Mouse (Mus musculus) forebrain, embryonic 16.5 days (tissue): ENCODE data around the gene Mmrn2. TPM values are rescaled to one million over a fixed set of nuclear protein-coding genes. Genes with fewer than 3 reads are reported as not detected.
"Not testable (repeated sequence)": the region's sequence is repeated elsewhere in the genome, so short reads cannot be mapped to it uniquely, and the experiment has no call there.

ENCODE experiments used
- ATAC-seq: fragments of 200-750 bp; cut with Nextera tagmentation; 2 replicates; pipeline ENCODE4 v1.8.0; 2017; ENCODE audit warnings: mild to moderate bottlenecking, moderate library complexity
- H3K27ac ChIP-seq: fragments of 300-500 bp; sonication (generic); 2 replicates; pipeline ENCODE4 v1.5.1; 2014; ENCODE audit warnings: low read length, control low read depth
- H3K27me3 ChIP-seq: fragments of 300-500 bp; sonication (generic); replicated peaks from 2 replicates; pipeline ENCODE4 v1.6.1; 2014; ENCODE audit warnings: low read length; ENCODE audit not compliant: control insufficient read depth, insufficient read depth
- H3K36me3 ChIP-seq: fragments of 300-500 bp; sonication (generic); 2 replicates; pipeline ENCODE4 v1.6.1; 2014; ENCODE audit not compliant: control insufficient read depth, insufficient read depth
- H3K4me1 ChIP-seq: fragments of 300-500 bp; sonication (generic); replicated peaks from 2 replicates; pipeline ENCODE4 v1.6.1; 2014; ENCODE audit warnings: low read length; ENCODE audit not compliant: control insufficient read depth, insufficient read depth
- H3K4me2 ChIP-seq: fragments of 300-500 bp; sonication (generic); 2 replicates; pipeline ENCODE4 v1.6.1; 2014; ENCODE audit warnings: mild to moderate bottlenecking, low read length, control low read depth
- H3K4me3 ChIP-seq: fragments of 300-500 bp; sonication (generic); replicated peaks from 2 replicates; pipeline ENCODE4 v1.5.1; 2014; ENCODE audit warnings: mild to moderate bottlenecking, low read length, control low read depth
- H3K9ac ChIP-seq: fragments of 300-500 bp; sonication (generic); replicated peaks from 2 replicates; pipeline ENCODE4 v1.6.1; 2014; ENCODE audit warnings: low read depth, low read length, control low read depth
- H3K9me3 ChIP-seq: fragments of 300-500 bp; sonication (generic); 2 replicates; pipeline ENCODE4 v1.6.1; 2016; ENCODE audit warnings: low read length; ENCODE audit not compliant: control insufficient read depth
- WGBS: fragments of 180-500 bp; shearing (Covaris S2); extraction: QIAGEN DNeasy Blood & Tissue Kit; methylation state at CpG from one replicate; pipeline ENCODE4 v1.1.7; 2014; 5-methylcytosine and 5-hydroxymethylcytosine counted together
- polyA plus RNA-seq: library from polyadenylated mRNA; unstranded; fragments of >200 nt; fragmentation: Nextera tagmentation; extraction: Ambion mirVana; gene quantifications from 2 replicates; pipeline ENCODE4 v1.2.1, GENCODE M21; 2015

Mmrn2 gene
- polyA plus RNA-seq, 1 experiment from 2014 or later: 3.9 TPM

DNA sequence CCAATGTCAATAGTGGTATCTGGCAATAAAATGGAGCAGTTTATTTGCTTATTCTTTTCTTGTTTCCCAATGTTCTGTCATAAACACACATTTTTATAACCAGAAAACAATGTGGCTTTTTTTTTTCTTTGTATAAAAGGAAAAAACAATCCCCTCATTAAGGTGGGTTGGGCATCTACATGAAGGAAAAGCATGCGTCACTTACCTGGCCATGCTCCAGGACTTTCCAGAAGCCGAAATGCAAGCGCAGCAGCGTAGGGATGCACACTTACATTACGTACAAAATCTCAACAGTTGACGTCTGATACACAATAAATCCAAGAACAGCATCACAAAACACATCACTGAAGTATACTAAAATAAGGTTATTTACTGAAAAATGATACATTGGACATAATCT is 35.5 kb downstream of the Mmrn2 start:
- H3K4me2 ChIP-seq: no peak overlapping the region
- no peaks in the 10 kb centered on the region for H3K9me3 ChIP-seq
- H3K27ac ChIP-seq: no peak overlapping the region
- H3K4me1 ChIP-seq: no peaks in the 10 kb centered on the region
- no peaks in the 10 kb centered on the region for H3K27me3 ChIP-seq
- no peak overlapping the region for H3K4me3 ChIP-seq
- peaks cover 25% of the 10 kb centered on the region for H3K36me3 ChIP-seq
- no peak for ATAC-seq
- WGBS: 73% methylated on average over 6 of the region's 6 CpGs
- no peak overlapping the region for H3K9ac ChIP-seq

DNA sequence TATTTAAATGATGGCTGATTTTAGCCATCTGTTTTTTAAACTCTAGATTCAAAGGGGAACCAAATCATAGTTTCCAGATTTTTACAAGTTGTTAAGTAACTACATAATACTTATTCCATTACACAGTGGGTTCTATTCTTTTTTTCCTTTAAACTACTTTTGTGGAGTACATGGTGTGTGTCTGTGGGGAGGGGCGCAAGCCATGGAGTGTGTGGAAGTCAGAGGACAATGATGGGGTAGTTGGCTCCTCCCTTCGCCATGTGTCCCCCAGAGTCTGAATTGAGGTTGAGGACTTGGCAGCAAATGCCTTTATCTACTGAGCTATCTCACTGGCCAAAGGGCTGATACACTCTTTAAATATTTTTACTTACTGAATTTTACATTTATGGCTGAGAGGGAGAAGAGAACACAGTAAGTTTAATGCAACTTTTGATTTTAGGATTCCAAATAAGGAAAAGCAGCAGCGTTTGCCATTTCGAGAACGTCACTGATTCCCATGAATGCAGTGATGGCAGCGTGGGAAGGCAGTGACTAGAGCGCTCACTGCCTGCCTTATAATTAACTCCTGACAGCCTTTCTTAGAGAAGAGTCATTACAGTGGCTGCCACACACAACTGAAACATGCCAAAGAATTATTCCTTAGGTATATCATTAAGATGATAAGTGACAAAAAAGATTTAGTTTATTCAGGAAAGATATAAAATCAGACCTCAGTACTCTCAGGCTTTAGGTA is 37.1 kb downstream of the Mmrn2 start:
- H3K4me3 ChIP-seq: no peak overlapping the region
- H3K9me3 ChIP-seq: no peaks in the 10 kb centered on the region
- no peaks in the 10 kb centered on the region for H3K4me1 ChIP-seq
- WGBS: 77% methylated on average over 7 of the region's 7 CpGs
- no peak overlapping the region for H3K9ac ChIP-seq
- H3K27ac ChIP-seq: no peak overlapping the region
- ATAC-seq: peak; percentile 71; the same call in 1 of the 2 replicates
- no peaks in the 10 kb centered on the region for H3K27me3 ChIP-seq
- no peak overlapping the region for H3K4me2 ChIP-seq
- peaks cover 24% of the 10 kb centered on the region for H3K36me3 ChIP-seq

DNA sequence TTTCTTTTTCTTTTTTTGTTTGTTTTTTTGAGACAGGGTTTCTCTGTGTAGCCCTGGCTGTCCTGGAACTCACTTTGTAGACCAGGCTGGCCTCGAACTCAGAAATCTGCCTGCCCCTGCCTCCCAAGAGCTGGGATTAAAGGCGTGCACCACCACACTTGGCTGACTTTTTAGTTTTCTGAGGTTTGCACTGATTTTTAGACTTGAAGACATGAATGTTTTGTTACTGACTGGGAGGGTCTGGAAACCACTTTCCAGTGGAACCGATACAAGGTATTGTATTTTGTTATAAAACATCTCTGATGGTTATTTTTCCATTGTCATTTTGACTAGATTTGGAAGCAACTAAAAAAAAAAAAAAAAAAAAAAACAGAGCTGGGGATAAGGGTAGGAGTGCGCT is 41.7 kb downstream of the Mmrn2 start:
- H3K9me3 ChIP-seq, H3K27me3 ChIP-seq, ATAC-seq, H3K4me2 ChIP-seq, H3K4me3 ChIP-seq, H3K4me1 ChIP-seq, H3K9ac ChIP-seq, H3K27ac ChIP-seq: not testable (repeated sequence)
- WGBS: 97% methylated on average over 4 of the region's 4 CpGs
- H3K36me3 ChIP-seq: peaks cover 19% of the 10 kb centered on the region

DNA sequence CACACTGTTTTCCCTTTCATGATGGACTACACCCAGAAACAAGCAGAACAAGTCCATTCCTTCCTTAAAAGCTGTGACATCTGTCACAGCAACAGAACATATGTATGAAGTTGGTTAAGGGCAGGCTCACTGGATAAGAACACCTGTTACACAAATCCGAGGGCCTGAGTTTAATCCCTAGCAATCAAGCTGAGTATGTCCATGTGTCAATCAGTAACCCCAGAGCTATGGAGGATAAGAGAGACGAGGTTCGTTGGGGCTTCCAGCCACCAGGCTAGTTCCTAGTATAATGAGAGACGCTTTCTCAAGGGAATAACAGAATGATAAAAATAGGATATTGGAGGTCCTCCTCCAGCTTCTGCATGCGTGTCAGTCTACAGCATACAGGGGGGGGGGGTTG is 42.2 kb downstream of the Mmrn2 start:
- H3K27me3 ChIP-seq: no peaks in the 10 kb centered on the region
- no peak overlapping the region for H3K4me3 ChIP-seq
- no peaks in the 10 kb centered on the region for H3K4me1 ChIP-seq
- no peak for ATAC-seq
- H3K36me3 ChIP-seq: peaks cover 22% of the 10 kb centered on the region
- 84% methylated on average over 5 of the region's 5 CpGs for WGBS
- no peak overlapping the region for H3K4me2 ChIP-seq
- no peaks in the 10 kb centered on the region for H3K9me3 ChIP-seq
- no peak overlapping the region for H3K9ac ChIP-seq
- no peak overlapping the region for H3K27ac ChIP-seq

DNA sequence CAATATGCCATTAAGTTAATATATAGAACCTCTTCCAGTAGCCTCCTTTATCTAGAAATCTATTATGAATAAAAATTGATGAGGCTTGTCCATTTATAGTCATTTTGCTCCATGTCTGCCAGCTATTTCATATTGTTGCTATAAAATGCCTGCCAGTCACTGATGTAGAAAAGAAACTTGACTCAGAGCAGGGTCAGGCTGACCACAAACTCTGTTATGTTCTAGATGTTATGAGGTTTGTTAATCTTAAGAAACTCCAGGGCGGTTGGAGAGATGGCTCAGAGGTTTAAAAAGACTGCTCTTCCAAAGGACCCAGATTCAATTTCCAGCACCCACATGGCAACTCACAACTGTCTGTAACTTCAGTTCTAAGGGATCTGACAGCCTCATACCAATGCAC is 45.8 kb downstream of the Mmrn2 start:
- ATAC-seq: no peak
- Histone ChIP-seq H3K27me3 (no peaks in the 10 kb centered on the region), H3K4me2 (no peak overlapping the region), H3K4me1 (no peaks in the 10 kb centered on the region), H3K4me3 (no peak overlapping the region), H3K9ac (no peak overlapping the region), H3K27ac (no peak overlapping the region), H3K36me3 (peaks cover 20% of the 10 kb centered on the region), H3K9me3 (no peaks in the 10 kb centered on the region)
- WGBS: 95% methylated on average over 1 of the region's 1 CpGs

DNA sequence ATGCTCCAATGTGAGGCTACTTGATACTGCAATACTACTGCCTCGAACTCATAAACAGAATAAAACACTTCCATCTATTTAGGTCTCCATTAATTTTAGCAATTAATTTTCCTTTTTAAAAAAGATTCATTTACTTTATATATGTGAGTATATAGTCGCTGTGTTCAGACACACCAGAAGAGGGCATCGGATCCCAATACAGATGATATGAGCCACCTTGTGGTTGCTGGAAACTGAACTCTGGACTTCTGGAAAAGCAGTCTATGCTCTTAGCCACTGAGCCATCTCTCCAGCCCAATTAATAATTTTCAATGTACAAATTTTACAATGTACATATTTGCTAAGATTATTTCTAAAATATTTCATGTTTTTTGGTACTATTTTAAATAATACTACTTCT is 53.0 kb downstream of the Mmrn2 start:
- Histone ChIP-seq H3K9me3 (no peaks in the 10 kb centered on the region), H3K27ac (no peak overlapping the region), H3K27me3 (no peaks in the 10 kb centered on the region), H3K9ac (no peak overlapping the region), H3K4me2 (no peak overlapping the region), H3K4me1 (no peaks in the 10 kb centered on the region), H3K36me3 (peaks cover 8% of the 10 kb centered on the region), H3K4me3 (no peak overlapping the region)
- ATAC-seq: no peak
- 98% methylated on average over 3 of the region's 3 CpGs for WGBS

DNA sequence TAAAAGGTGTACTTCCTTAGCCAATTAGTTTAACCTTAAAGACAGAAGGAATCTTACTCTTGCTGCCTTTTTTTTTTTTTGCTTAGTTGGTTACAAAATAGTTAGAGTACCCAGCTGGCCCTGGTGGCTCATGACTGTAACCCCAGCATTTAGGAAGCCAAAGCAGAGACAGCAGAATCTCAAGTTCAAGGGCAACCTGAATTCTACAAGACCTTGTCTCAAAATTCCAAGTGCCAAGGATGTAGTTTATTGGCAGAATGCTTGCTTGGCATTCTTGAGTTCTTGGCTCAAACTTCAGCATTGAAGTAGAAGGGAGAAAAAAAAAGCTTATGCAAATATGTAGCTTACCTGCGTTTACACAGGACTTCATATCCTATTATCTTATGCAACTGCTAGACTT is 53.8 kb downstream of the Mmrn2 start:
- Histone ChIP-seq H3K4me3 (no peak overlapping the region), H3K27me3 (no peaks in the 10 kb centered on the region), H3K36me3 (peaks cover 7% of the 10 kb centered on the region; the same call in 1 of the 2 replicates), H3K9ac (no peak overlapping the region), H3K9me3 (no peaks in the 10 kb centered on the region), H3K4me2 (no peak overlapping the region), H3K4me1 (no peaks in the 10 kb centered on the region), H3K27ac (no peak overlapping the region)
- 86% methylated on average over 1 of the region's 1 CpGs for WGBS
- ATAC-seq: no peak

DNA sequence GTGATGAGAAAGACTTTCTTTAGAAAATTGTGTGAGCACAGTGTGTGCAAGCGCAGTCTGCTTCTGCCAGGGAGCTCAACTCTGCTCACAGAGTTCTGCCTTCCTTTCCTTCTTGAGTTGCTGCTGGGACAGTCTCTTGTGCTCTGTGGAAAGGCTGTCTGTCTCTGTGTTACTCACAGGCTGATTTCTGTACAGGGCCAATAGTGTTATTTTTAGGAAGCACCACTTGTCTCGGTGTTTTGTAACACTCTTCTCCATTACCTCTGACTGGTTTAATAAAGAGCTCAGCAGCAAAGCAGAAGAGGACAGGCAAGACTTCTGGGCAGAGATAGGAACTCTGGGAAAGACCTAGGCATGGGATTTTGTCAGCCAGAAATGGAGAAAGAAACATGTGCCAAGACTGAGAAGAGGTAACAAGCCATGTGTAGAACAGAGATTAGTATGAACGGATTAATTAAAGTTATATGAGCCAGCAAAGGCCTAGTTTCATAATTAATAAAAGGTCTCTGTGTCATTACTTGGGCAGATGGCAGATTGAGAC is 65.3 kb downstream of the Mmrn2 start:
- ATAC-seq: no peak
- no peak overlapping the region for H3K4me3 ChIP-seq
- H3K27ac ChIP-seq: no peak overlapping the region
- H3K9ac ChIP-seq: no peak overlapping the region
- H3K4me1 ChIP-seq: no peaks in the 10 kb centered on the region
- no peaks in the 10 kb centered on the region for H3K9me3 ChIP-seq
- WGBS: 95% methylated on average over 3 of the region's 3 CpGs
- H3K4me2 ChIP-seq: no peak overlapping the region
- no peaks in the 10 kb centered on the region for H3K27me3 ChIP-seq
- H3K36me3 ChIP-seq: no peaks in the 10 kb centered on the region

DNA sequence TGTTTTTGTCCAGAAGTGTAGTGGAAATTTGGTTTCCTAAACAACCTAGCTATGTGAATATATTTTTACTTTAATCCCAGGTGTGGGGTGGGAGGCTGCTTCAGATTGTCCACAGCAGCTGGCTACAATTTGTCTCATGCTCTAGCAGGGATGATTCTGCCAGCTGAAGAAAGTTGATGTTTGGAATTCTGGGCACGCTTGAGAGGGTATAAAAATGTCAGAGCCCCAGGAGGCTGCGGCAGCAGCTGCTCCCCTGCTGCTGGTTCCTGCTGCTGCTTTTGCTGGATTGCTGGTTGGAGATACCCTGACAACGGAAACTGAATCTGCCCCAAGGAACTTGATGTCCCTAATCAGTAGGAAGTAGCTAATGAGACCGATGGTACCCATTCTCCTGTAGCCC is 67.3 kb downstream of the Mmrn2 start:
- Histone ChIP-seq H3K27me3 (no peaks in the 10 kb centered on the region), H3K27ac (no peak overlapping the region), H3K36me3 (peaks cover 5% of the 10 kb centered on the region), H3K4me1 (no peaks in the 10 kb centered on the region), H3K4me2 (no peak overlapping the region), H3K9me3 (no peaks in the 10 kb centered on the region), H3K4me3 (no peak overlapping the region), H3K9ac (no peak overlapping the region)
- ATAC-seq: no peak
- WGBS: 67% methylated on average over 4 of the region's 4 CpGs
